Mouse (Mus musculus) liver, embryonic 12.5 days (tissue): ENCODE measurements around the gene Map3k10. TPM values are rescaled to one million over a fixed set of nuclear protein-coding genes. Genes with fewer than 3 reads are reported as not detected.

Experiments
- polyA plus RNA-seq: library from polyadenylated mRNA; unstranded; fragments of >200 nt; fragmentation: Nextera tagmentation; extraction: Ambion mirVana; gene quantifications from 2 replicates; pipeline ENCODE4 v1.2.1, GENCODE M21; 2016

Map3k10 gene
- polyA plus RNA-seq, 1 experiment from 2014 or later = 5.7 TPM

Other genes with a start within 250 kb of the Map3k10 start
- 0.11 and 0.12 TPM in 2 replicates for gene Sptbn4, start 226.9 kb downstream of the Map3k10 start, polyA plus RNA-seq
- 895 and 897 TPM in 2 replicates for gene Blvrb, start 226.6 kb downstream of the Map3k10 start, polyA plus RNA-seq
- gene Sertad3, start 200.8 kb downstream of the Map3k10 start, polyA plus RNA-seq = 24.6 and 26.3 TPM in 2 replicates
- gene Sertad1, start 187.7 kb downstream of the Map3k10 start, polyA plus RNA-seq = 19.5 and 20.9 TPM in 2 replicates
- gene Prx, start 175.3 kb downstream of the Map3k10 start, polyA plus RNA-seq = 0.91 and 1.2 TPM in 2 replicates
- gene Hipk4, start 151.3 kb downstream of the Map3k10 start, polyA plus RNA-seq = 0.17 and 0.23 TPM in 2 replicates
- 46.6 and 49.1 TPM in 2 replicates for gene Pld3, start 121.4 kb downstream of the Map3k10 start, polyA plus RNA-seq
- gene 2310022A10Rik, start 121.4 kb downstream of the Map3k10 start, polyA plus RNA-seq = 26.3 and 27.5 TPM in 2 replicates
- 45.0 and 45.2 TPM in 2 replicates for gene Akt2, start 83.0 kb downstream of the Map3k10 start, polyA plus RNA-seq
- gene Ttc9b, start 20.7 kb downstream of the Map3k10 start, polyA plus RNA-seq = not detected in 2 replicates
- gene Zfp607b, start 14.7 kb upstream of the Map3k10 start, polyA plus RNA-seq = 0.64 and 0.79 TPM in 2 replicates
- 8.0 and 9.2 TPM in 2 replicates for gene Zfp60, start 56.8 kb upstream of the Map3k10 start, polyA plus RNA-seq
- gene Zfp626, start 132.6 kb upstream of the Map3k10 start, polyA plus RNA-seq = 0.89 and 1.0 TPM in 2 replicates
- gene Zfp59, start 164.0 kb upstream of the Map3k10 start, polyA plus RNA-seq = 2.6 and 3.1 TPM in 2 replicates
- 2.1 and 2.2 TPM in 2 replicates for gene Zfp607a, start 182.9 kb upstream of the Map3k10 start, polyA plus RNA-seq